Mouse (Mus musculus) liver, postnatal 0 days (tissue): Measurements from ENCODE around the gene Pcf11.
A peak's percentile ranks its signal among the peaks of the same experiment; 100 is the strongest.

Experiments
- CTCF ChIP-seq: sonication (generic); IDR thresholded peaks from 2 replicates; pipeline ENCODE4 v1.5.1; 2016; ENCODE audit warnings: antibody characterized with exemption, low read depth
- EP300 ChIP-seq: IDR thresholded peaks from 2 replicates; pipeline ENCODE4 v1.6.1; 2016; ENCODE audit warnings: antibody characterized with exemption, low read depth, mild to moderate bottlenecking

DNA sequence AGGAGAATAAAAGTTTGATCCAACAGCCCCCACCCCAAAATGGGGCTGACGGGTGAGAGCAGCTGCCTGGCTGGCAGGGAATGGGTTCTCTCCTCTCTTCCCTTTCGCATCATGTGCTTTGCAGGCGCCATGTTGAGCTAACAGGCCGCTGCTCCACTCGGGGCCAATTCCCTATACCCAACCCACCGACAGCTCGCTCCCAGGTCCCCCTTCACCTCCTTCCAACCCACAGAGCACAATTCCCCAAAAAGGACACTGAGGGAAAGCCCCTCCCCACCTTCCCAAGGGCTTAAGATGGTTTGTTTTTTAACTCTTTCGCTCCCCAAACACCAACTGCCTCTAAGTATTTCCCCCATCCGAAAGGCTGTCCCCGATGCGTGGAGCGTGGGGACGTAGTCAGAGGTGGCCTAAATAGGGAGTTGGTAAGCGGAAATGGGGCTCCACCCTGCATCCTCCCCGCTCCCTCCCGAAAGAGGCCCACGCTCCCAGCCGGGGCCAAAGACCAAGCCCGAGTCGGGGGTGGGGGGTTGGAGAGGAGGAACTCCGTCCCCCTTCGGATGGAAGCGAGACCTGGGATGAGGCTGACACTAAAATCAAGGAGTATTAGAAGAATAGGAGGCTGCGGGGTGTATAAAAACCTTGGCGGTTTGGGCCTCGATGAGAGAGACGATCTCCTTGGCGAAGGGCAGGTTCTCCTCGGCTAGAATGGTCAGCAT is 785 bp downstream of the Pcf11 start:
- TF ChIP-seq CTCF: 0 out of 2 replicates have a peak, but pooled peaks have one; percentile 7
- no peak for TF ChIP-seq EP300
